Mouse (Mus musculus) cerebellum, postnatal 25 days (tissue): ENCODE results near the gene Gsn.

Experiments used
- DNase-seq, 2 experiments: peaks; one replicate each; pipeline ENCODE4 v3.0.0; 2021; ENCODE audit warnings: mixed read lengths in 2 of 2

The Gsn gene

GRCm38 (mm10) chr2:35255885-35256833 lies at the start of gene Gsn:
Gene Gsn, plus strand, starts transcription at chr2:35256380.
- peak; percentile 19 to 60 for DNase-seq

GRCm38 (mm10) chr2:35206761-35207160 lies 49.4 kb upstream of the Gsn start:
- DNase-seq, result no peak

- no peak for DNase-seq
Observed at GRCm38 (mm10) chr2:35208054-35208453, 48.1 kb upstream of the Gsn start.

- no peak for DNase-seq
Observed at GRCm38 (mm10) chr2:35208931-35209665, 47.1 kb upstream of the Gsn start.

GRCm38 (mm10) chr2:35211681-35212080 lies 44.5 kb upstream of the Gsn start:
- DNase-seq, result no peak

- DNase-seq, result no peak
Observed at GRCm38 (mm10) chr2:35213345-35213910, 42.8 kb upstream of the Gsn start.

- DNase-seq, result peak; percentile 87
Observed at GRCm38 (mm10) chr2:35214881-35215358, 41.3 kb upstream of the Gsn start.

GRCm38 (mm10) chr2:35215363-35215762 lies 40.8 kb upstream of the Gsn start:
- DNase-seq, result no peak

GRCm38 (mm10) chr2:35216701-35217100 lies 39.5 kb upstream of the Gsn start:
- no peak for DNase-seq

- DNase-seq, result no peak
Observed at GRCm38 (mm10) chr2:35218736-35219135, 37.4 kb upstream of the Gsn start.

- DNase-seq, result no peak
Observed at GRCm38 (mm10) chr2:35222822-35223391, 33.3 kb upstream of the Gsn start.

- no peak for DNase-seq
Observed at GRCm38 (mm10) chr2:35224285-35224684, 31.9 kb upstream of the Gsn start.

- DNase-seq, result no peak
Observed at GRCm38 (mm10) chr2:35228145-35228544, 28.0 kb upstream of the Gsn start.

GRCm38 (mm10) chr2:35230215-35230614 lies 26.0 kb upstream of the Gsn start:
- DNase-seq, result no peak

- DNase-seq, result no peak
Observed at GRCm38 (mm10) chr2:35231871-35232270, 24.3 kb upstream of the Gsn start.

- DNase-seq, result no peak
Observed at GRCm38 (mm10) chr2:35232595-35233445, 23.4 kb upstream of the Gsn start.

- no peak for DNase-seq
Observed at GRCm38 (mm10) chr2:35233898-35234297, 22.3 kb upstream of the Gsn start.

- DNase-seq, result no peak
Observed at GRCm38 (mm10) chr2:35235021-35235420, 21.2 kb upstream of the Gsn start.

- DNase-seq, result no peak
Observed at GRCm38 (mm10) chr2:35244241-35244640, 11.9 kb upstream of the Gsn start.

GRCm38 (mm10) chr2:35247763-35248162 lies 8.4 kb upstream of the Gsn start:
- DNase-seq, result no peak

- no peak for DNase-seq
Observed at GRCm38 (mm10) chr2:35252733-35253132, 3.4 kb upstream of the Gsn start.

GRCm38 (mm10) chr2:35253751-35254150 lies 2.4 kb upstream of the Gsn start:
- no peak for DNase-seq
